15 mouse cellular contexts compared by ENCODE assay signal in genomic region chr16:57502230-57502629, GRCm38 (mm10).
A peak's percentile ranks its signal among the peaks of the same experiment; 100 is the strongest.
DNase-seq lines count a peak whose midpoint lies in the region; ATAC-seq and TF ChIP-seq lines count a peak whose summit lies in the region.
"Had no signal": no experiment of that assay in that cellular context is flagged by ENCODE, and none has a peak within 500 bp of the region (broad histone marks: within the 10 kb centered on the region; RNA-seq: fewer than 3 reads in every experiment).

No protein-coding gene starts in this region.

- DNase-seq in kidney, adult 2 months: peak; percentile 33
- DNase-seq in 416B (ENCODE audit: low read depth): peak; percentile 43
- DNase-seq in limb, embryonic 10.5 days (ENCODE audit: low spot score): peak; percentile 22
- no peak for DNase-seq in frontal cortex, postnatal 36 days (ENCODE audit: low spot score in 2 of 2)
- DNase-seq in urinary bladder, postnatal 36 days (ENCODE audit: low spot score in 2 of 2): no peak
- DNase-seq: adrenal gland, postnatal 25 days; layer of hippocampus, postnatal 36 days; lung, postnatal 4 days; right cerebral cortex, postnatal 25 days had no signal

- no peak overlapping the region for H3K27ac ChIP-seq in kidney, adult 2 months (ENCODE audit: insufficient read depth, low read depth, low read length)
- H3K27ac ChIP-seq in kidney, embryonic 16.5 days (ENCODE audit: low read length): no peak overlapping the region
- peak overlapping the region; percentile 62 for H3K27ac ChIP-seq in bone marrow macrophage, adult 2 months (ENCODE audit: insufficient read depth, low read depth, low read length)
- no peak overlapping the region for H3K27ac ChIP-seq in limb, embryonic 10.5 days
- no peak overlapping the region for H3K27ac ChIP-seq in hindbrain, embryonic 12.5 days
- H3K27ac ChIP-seq: limb, embryonic 12.5 days; neural tube, embryonic 15.5 days had no signal

- TF ChIP-seq POLR2A in kidney, adult 2 months (IDR thresholded peaks at IDR 0.05; ENCODE audit: low read depth, low read length): no peak
- TF ChIP-seq POLR2A in bone marrow macrophage, adult 2 months (IDR thresholded peaks at IDR 0.05; ENCODE audit: borderline replicate concordance, low read depth, low read length): no peak

- H3K4me1 ChIP-seq in kidney, adult 2 months (ENCODE audit: control insufficient read depth, insufficient read depth, low read length): no peaks in the 10 kb centered on the region
- peaks cover 3% of the 10 kb centered on the region; the same call in 1 of the 2 replicates for H3K4me1 ChIP-seq in kidney, embryonic 16.5 days (ENCODE audit: insufficient read depth, low read length)
- peaks cover 33% of the 10 kb centered on the region for H3K4me1 ChIP-seq in bone marrow macrophage, adult 2 months (ENCODE audit: control insufficient read depth, insufficient read depth, low read length)
- H3K4me1 ChIP-seq in limb, embryonic 10.5 days: peaks cover 11% of the 10 kb centered on the region
- H3K4me1 ChIP-seq in hindbrain, embryonic 12.5 days: 0 out of 2 replicates have a peak, but pooled peaks cover 2% of the 10 kb centered on the region
- H3K4me1 ChIP-seq: limb, embryonic 12.5 days; neural tube, embryonic 15.5 days had no signal

- H3K9ac ChIP-seq in kidney, embryonic 16.5 days (replicated peaks; ENCODE audit: low read length): no peak overlapping the region
- H3K9ac ChIP-seq in hindbrain, embryonic 12.5 days: no peak overlapping the region
- H3K9ac ChIP-seq: limb, embryonic 12.5 days; neural tube, embryonic 15.5 days had no signal

- no peak for ATAC-seq in kidney, embryonic 16.5 days (ENCODE audit: low FRiP score, low TSS enrichment)
- no peak for ATAC-seq in hindbrain, embryonic 12.5 days (ENCODE audit: low FRiP score)
- ATAC-seq: intestine, postnatal 0 days had no signal

- H3K27me3 ChIP-seq in kidney, adult 2 months (replicated peaks; ENCODE audit: control insufficient read depth, insufficient read depth, low read length): no peaks in the 10 kb centered on the region
- H3K27me3 ChIP-seq in kidney, embryonic 16.5 days (ENCODE audit: insufficient read depth, low read length): no peaks in the 10 kb centered on the region
- H3K27me3 ChIP-seq in limb, embryonic 10.5 days (ENCODE audit: low read depth, poor library complexity, severe bottlenecking): no peaks in the 10 kb centered on the region
- H3K27me3 ChIP-seq in hindbrain, embryonic 12.5 days: no peaks in the 10 kb centered on the region
- H3K27me3 ChIP-seq: limb, embryonic 12.5 days; neural tube, embryonic 15.5 days had no signal

- WGBS in kidney, adult 2 months: 45% methylated on average over 2 of the region's 2 CpGs
- 41% methylated on average over 2 of the region's 2 CpGs for WGBS in kidney, embryonic 16.5 days
- WGBS in limb, embryonic 10.5 days: 49% methylated on average over 2 of the region's 2 CpGs
- WGBS in hindbrain, embryonic 12.5 days: 16% methylated on average over 2 of the region's 2 CpGs

- H3K4me3 ChIP-seq in kidney, adult 2 months (ENCODE audit: insufficient read depth, low read depth, low read length): no peak overlapping the region
- no peak overlapping the region for H3K4me3 ChIP-seq in kidney, embryonic 16.5 days (ENCODE audit: low read length)
- H3K4me3 ChIP-seq in bone marrow macrophage, adult 2 months (ENCODE audit: insufficient read depth, low read length): no peak overlapping the region
- H3K4me3 ChIP-seq in limb, embryonic 10.5 days: no peak overlapping the region
- H3K4me3 ChIP-seq in hindbrain, embryonic 12.5 days: no peak overlapping the region
- H3K4me3 ChIP-seq: limb, embryonic 12.5 days; neural tube, embryonic 15.5 days had no signal

- no peaks in the 10 kb centered on the region for H3K9me3 ChIP-seq in kidney, embryonic 16.5 days (ENCODE audit: low read length)
- no peaks in the 10 kb centered on the region for H3K9me3 ChIP-seq in limb, embryonic 10.5 days (replicated peaks)
- H3K9me3 ChIP-seq in hindbrain, embryonic 12.5 days (replicated peaks): no peaks in the 10 kb centered on the region
- H3K9me3 ChIP-seq: limb, embryonic 12.5 days; neural tube, embryonic 15.5 days had no signal

- no peak overlapping the region for H3K4me2 ChIP-seq in kidney, embryonic 16.5 days (replicated peaks; ENCODE audit: low read depth, low read length)
- H3K4me2 ChIP-seq in hindbrain, embryonic 12.5 days (replicated peaks): no peak overlapping the region
- H3K4me2 ChIP-seq: limb, embryonic 12.5 days; neural tube, embryonic 15.5 days had no signal

- no peak for TF ChIP-seq CTCF in kidney, adult 2 months (conservative IDR thresholded peaks at IDR 0.05; ENCODE audit: insufficient read depth, insufficient read length, low read depth, low read length)
- no peak for TF ChIP-seq CTCF in bone marrow macrophage, adult 2 months (IDR thresholded peaks at IDR 0.05; ENCODE audit: low read depth, low read length)

- H3K36me3 ChIP-seq in kidney, adult 2 months (ENCODE audit: control insufficient read depth, insufficient read depth, low read length): no peaks in the 10 kb centered on the region
- no peaks in the 10 kb centered on the region for H3K36me3 ChIP-seq in kidney, embryonic 16.5 days (ENCODE audit: insufficient read depth, low read length)
- no peaks in the 10 kb centered on the region for H3K36me3 ChIP-seq in limb, embryonic 10.5 days
- no peaks in the 10 kb centered on the region for H3K36me3 ChIP-seq in hindbrain, embryonic 12.5 days
- H3K36me3 ChIP-seq: limb, embryonic 12.5 days; neural tube, embryonic 15.5 days had no signal

Comparison
In these comparisons a context has a peak if more than half of its experiments do, and no peak if none do; other contexts are left out.
1. DNase-seq: peak in kidney, adult 2 months (single experiment), 416B (single experiment) and limb, embryonic 10.5 days (single experiment); none in frontal cortex, postnatal 36 days (0 of 2) and urinary bladder, postnatal 36 days (0 of 2).